Mouse (Mus musculus): Measurements from ENCODE around the gene Cc2d2a.

Gene Cc2d2a

GRCm38 (mm10) chr5:43661997-43662961 lies at the start of gene Cc2d2a:
Cc2d2a (plus strand) TSS chr5:43662346.
- no peak for DNase-seq (ENCODE audit: low spot score in 2 of 2)

DNA sequence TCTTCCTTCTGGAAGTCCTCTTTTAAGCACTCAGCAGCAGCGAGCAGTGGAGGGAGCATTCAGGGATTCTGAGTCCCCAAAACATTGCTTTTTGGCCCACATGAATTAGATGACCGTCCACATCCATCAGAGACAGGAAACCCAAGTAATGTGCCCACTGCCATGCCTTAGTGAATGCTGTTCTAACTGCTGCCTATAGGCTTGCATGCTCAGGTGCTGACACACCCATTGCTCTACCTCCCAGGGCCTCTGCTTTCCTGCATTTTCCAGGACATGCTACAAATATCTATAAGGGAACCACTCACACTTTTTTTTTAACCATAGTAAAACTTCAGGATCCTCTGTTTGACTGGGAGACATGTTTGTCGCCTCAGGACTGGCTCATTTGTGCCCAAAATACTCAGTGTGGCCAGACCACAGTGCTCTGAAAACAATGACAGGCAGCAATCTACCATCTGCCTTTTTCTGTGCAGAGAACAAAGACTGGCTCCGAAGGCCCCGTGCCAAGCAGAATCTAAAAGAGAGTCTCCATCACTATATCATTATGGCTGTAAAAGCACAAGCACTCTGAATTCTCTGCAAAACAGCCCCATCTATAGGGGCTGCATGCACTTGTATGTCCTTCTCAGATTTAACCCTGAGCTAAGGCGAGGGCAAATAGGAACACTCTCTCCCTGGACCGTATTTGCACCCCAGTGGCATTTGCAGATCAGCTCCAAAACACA lies 40.4 kb upstream of the Cc2d2a start:
- no peak for DNase-seq (ENCODE audit: low spot score in 2 of 2)

- DNase-seq (ENCODE audit: low spot score in 2 of 2), result no peak
Observed at GRCm38 (mm10) chr5:43625407-43625806, 36.7 kb upstream of the Cc2d2a start.

- no peak for DNase-seq (ENCODE audit: low spot score in 2 of 2)
Observed at GRCm38 (mm10) chr5:43634071-43634601, 28.0 kb upstream of the Cc2d2a start.

DNA sequence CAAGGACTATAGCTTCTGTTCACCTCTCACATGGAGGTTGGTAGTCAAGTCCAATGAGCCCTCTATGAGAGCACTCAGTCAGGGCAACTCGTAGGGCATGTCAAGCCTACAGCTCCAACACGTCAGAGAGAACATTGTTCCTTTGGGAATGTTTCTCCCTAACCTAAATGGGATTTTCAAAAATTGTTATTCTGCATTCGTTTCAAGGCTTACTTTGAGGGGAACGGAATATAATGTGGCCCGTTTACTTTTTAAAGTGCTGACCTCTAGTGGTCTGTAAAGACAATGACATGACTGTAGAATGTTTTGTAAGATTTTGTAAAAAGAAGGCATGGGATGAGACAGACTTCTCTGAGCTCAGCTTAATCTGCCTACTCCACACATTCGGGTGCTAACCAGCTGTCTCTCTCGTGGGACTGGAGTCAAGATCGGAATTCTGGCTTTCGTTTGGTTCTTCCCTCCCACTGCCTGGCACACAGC lies 27.5 kb upstream of the Cc2d2a start:
- DNase-seq (ENCODE audit: low spot score in 2 of 2), result no peak

GRCm38 (mm10) chr5:43645020-43645419 lies 17.1 kb upstream of the Cc2d2a start:
- no peak for DNase-seq (ENCODE audit: low spot score in 2 of 2)

DNA sequence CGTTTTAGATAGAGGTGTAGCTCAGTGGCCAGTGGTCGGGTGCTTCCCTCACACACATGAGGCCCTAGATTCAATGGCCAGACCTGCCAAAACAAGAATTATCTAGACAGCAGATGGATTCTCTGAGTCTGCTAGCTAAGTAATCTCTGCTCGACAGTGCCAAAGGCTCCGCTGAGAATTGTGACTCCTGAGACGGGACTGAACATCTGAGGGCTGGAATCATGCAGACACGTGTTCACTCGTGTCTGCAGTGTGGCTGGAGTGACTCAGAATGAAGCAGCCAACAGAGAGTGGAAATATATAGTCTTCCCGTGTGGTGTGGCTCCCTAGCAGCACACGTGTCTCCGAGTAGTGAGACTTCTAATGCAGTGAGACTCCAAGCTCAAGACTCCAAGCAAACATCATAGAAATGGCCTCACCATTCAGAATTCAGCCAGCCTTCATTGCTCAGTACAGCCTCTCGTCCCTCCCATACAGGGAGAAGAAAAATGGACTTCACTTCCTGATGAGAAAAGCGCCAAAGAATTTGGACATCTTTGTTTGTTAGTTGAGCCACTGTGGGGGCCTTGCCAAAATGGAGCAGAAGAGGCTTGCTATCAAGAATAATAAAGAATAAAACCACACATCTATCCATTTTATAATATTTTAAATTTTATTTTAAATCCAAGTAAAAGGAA lies 14.9 kb upstream of the Cc2d2a start:
- no peak for DNase-seq (ENCODE audit: low spot score in 2 of 2)

DNA sequence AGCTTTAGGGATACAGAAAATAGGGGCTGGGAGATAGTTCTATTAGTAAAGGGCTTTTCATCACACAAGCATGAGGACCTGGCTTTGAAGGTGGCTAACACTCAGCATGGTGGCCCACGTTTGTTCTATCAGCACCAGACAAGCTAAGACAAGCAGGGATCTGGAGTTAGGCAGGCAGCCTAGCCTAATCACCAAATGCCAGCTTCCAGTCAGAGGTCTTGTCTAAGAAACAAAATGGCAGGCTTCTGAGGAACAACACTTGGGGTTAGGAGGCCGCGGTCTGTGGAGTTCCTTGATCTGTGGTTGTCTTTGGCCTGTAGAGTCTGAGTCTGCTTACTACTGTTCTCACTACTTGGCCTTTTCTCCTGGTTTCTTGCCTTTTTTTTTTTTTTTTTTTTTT lies 648 bp upstream of the Cc2d2a start:
- DNase-seq (ENCODE audit: low spot score in 2 of 2), result no peak

DNA sequence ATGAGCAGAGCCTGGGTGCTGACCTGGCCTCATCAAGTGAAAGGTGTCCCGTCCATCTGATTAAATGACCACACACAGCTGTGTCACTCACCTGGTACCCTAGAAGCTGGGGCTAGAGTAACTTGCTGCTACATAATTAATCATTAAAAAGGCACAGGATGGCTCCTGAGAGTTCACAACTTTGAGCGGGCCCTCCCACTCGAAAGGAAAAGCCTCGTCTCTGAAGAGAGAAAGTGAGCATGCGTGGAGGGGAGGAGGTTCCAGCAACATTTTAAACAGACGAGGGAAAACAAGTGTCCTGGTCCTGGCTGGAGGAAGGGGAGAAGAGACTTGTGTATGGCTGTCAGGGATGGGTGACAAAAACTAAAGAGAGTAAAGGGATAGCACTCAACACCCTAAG lies 1.4 kb downstream of the Cc2d2a start:
- no peak for DNase-seq (ENCODE audit: low spot score in 2 of 2)

- no peak for DNase-seq (ENCODE audit: low spot score in 2 of 2)
Observed at GRCm38 (mm10) chr5:43665144-43665543, 3.0 kb downstream of the Cc2d2a start.

- DNase-seq (ENCODE audit: low spot score in 2 of 2), result no peak
Observed at GRCm38 (mm10) chr5:43669118-43669645, 7.0 kb downstream of the Cc2d2a start.

DNA sequence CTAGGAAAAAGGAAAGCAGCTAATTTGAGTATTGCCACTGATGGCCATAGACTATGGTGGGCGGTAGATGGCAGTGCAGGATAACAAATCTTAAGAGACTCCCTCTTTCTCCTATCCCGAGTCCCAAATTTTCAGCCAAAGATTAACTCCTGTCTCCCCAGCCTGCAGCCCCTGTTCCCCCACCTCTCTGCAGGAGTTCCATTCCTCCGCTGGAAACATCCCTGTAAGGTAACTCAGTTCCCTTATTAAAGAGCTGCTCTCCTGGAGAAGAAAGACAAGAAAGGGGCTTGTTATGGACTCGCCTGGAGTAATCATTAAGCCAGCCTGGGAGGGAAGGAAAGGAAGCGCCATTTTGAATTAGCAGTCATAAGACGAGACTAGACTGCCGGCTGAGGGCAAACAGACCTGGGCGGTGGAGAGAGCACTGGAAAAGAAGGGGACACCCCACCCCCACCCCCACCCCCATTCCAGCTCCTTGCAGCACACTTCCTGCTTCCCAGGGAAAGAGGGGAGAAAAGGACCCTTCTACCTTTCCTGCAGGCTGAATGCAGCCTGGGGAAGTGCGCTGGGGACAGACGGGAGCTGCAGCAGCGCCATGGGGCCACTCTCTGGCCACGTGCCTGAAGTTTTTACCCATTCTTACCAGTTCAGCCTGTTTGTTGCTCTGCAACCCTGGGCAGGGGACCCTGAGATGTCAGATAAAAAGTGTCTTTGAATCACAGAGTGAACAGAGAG lies 10.2 kb downstream of the Cc2d2a start:
- DNase-seq (ENCODE audit: low spot score in 2 of 2), result peak; percentile 7 to 16

- DNase-seq (ENCODE audit: low spot score in 2 of 2), result no peak
Observed at GRCm38 (mm10) chr5:43673083-43673482, 10.9 kb downstream of the Cc2d2a start.

GRCm38 (mm10) chr5:43685466-43685865 lies 23.3 kb downstream of the Cc2d2a start:
- no peak for DNase-seq (ENCODE audit: low spot score in 2 of 2)

DNA sequence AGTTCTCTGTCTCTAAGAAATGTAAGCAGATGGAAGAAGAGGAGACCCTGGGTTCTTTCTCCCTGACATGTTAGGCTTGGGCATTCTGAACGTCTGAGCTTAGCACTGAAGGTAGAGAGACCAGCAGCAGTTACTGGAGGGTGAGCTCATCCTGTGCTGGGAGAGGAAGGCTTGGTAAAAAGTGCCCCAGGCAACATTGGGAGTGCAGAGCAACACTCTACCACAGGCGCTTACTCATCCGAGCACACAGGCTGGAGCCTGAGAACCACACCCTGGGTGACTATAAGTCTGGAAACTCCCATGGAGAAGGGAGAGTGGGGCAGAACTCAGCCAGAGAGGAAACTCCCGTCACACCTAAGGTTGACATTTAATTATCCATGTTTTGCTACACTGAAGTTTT lies 30.3 kb downstream of the Cc2d2a start:
- DNase-seq (ENCODE audit: low spot score in 2 of 2), result no peak

GRCm38 (mm10) chr5:43697133-43697532 lies 35.0 kb downstream of the Cc2d2a start:
- DNase-seq (ENCODE audit: low spot score in 2 of 2), result no peak

GRCm38 (mm10) chr5:43699240-43699639 lies 37.1 kb downstream of the Cc2d2a start:
- DNase-seq (ENCODE audit: low spot score in 2 of 2), result no peak

GRCm38 (mm10) chr5:43721538-43722451 lies 59.6 kb downstream of the Cc2d2a start:
- no peak for DNase-seq (ENCODE audit: low spot score in 2 of 2)

GRCm38 (mm10) chr5:43722452-43722783 lies 60.3 kb downstream of the Cc2d2a start:
- no peak for DNase-seq (ENCODE audit: low spot score in 2 of 2)

- DNase-seq (ENCODE audit: low spot score in 2 of 2), result no peak
Observed at GRCm38 (mm10) chr5:43723830-43724229, 61.7 kb downstream of the Cc2d2a start.
